Mouse (Mus musculus) neutrophil, adult 5-6 weeks (primary cell): Measurements from ENCODE around the gene Xxylt1. TPM values are rescaled to one million over a fixed set of nuclear protein-coding genes. Genes with fewer than 3 reads are reported as not detected.

Experiments used
- ATAC-seq: fragments of 151-379, 151-347 bp; 2 replicates; pipeline ENCODE4 v1.8.0; 2017; ENCODE audit warnings: mild to moderate bottlenecking, moderate TSS enrichment; ENCODE audit not compliant: insufficient number of reproducible peaks, poor library complexity, low FRiP score, severe bottlenecking; ENCODE audit errors: extremely low read depth
- total RNA-seq: library from RNA; stranded (forward); fragments of 200-1000 nt; gene quantifications from 2 replicates; pipeline ENCODE4 v1.2.3, GENCODE M21; 2017

Xxylt1 gene
- 5.9 and 7.0 TPM in 2 replicates for total RNA-seq

DNA sequence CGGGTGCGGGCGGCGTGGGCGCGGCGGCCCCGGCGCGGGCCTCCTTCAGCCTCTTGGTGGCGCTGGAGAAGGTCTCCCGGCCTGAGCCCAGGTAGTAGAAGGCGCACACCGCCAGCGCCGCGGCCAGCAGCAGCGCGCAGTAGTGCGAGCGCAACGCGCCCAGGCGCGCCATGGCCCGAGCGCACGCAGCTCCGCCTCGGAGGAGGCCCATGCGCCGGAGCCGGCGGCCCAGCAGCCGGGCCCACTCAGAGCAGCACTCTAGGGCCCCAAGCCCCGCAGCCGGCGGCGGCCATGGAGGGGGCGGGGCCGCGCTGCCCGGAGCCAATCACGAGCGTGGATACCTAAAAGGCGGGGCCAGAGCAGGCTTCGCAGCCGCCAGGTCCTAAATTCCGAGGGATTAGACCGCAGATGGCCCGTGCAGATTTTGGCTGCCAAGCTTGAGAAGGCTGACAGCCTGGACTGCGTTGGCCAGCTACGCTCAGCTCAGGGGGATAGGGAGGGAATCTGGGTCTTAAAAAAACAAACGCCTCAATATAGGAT, at the start of gene Xxylt1:
Gene Xxylt1 (minus strand): TSS at position 308 of the 540 bp plus-strand sequence.
- ATAC-seq, result peak; percentile 90

DNA sequence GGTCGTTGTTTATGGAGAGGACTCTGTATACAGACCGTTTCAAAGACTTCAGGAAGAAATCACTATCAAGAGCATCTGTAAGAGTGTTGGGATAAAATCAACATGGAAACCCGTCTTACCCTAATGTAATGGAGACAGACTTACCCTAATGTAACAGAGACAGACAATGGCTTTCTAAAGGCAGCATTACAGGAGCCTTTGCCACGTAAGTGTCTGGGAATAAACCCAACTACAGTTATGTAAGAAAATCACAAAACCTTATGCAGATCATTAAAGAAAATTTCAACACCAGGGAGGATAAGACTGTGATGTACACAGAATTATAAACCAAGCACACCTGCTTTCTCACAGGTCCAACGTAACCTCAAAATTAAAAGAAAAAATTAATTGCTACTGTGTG, 46.9 kb upstream of the Xxylt1 start:
- ATAC-seq, result no peak

DNA sequence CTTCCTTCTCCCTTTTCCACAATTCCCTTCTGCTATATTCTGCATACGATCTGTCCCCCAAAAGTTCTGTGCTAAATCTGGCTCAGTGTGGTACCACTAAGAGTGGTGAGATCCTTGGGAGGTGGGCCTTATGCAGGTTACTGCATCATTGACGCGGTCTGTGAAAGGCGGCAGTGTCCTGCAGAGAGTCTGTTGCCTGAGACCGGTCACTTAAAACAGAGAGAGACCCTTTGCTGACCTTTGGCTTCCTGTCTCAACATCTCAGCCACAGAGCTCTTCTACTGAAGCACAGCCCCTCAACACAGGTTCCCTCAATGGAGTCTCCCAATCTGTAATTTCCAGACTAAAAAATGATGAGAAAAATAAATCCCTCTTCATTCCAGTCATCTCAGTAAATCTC, 43.8 kb upstream of the Xxylt1 start:
- no peak for ATAC-seq

DNA sequence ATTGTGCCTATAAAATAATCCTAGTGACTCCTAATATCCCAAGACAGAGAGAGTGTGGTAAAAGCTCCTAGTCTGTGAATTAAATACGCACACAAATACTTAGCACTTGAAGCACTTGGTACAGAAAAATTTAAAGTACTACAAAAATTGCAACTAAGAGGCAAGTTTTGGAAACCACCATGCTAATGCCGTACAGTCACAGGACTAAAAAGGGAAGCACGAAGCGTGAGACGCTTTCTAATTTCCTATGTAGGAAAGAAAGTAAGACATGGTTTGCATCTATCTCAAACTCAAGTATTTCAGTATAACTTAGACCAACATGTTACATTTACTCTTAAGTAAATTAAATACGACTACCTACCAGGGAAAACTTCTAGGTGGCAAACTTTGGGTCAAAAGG, 40.4 kb upstream of the Xxylt1 start:
- no peak for ATAC-seq

DNA sequence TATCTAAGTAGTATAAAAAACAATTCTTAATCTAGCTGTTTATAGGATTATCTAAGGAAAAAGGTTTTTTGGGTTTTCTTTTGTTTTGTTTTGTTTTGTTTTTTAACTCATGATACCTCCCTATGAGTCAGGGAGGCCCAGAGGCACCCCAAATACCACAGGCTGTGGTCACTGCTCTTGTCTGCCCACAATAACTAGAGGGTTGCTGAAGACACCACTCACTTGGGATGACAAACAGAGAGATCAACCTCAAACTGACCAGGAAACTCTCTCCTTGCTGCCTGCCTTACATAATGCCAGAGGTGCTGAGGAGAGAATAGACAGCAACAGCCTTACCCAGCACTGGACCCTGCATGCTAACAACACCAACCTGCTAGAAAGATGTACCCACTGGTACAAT, 32.4 kb upstream of the Xxylt1 start:
- ATAC-seq, result no peak

DNA sequence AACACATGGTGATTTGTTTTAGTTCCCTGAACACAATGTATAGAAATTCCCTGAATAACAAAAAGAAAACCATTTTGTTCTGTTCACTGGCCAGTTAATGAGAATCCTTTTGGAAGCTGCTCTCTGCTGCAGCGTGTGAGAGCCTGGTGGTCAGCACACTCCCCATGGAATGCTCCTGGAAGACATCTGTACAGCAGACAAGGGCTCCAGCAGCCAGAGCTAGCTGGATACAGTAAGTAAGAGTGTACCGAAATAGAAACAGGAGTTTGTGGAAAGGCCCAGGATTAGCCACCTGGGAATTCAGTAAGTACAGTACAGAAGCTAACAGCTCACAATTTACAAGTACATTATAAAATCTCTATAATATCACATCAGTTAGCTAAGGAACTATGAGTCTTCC, 20.1 kb upstream of the Xxylt1 start:
- ATAC-seq, result no peak

DNA sequence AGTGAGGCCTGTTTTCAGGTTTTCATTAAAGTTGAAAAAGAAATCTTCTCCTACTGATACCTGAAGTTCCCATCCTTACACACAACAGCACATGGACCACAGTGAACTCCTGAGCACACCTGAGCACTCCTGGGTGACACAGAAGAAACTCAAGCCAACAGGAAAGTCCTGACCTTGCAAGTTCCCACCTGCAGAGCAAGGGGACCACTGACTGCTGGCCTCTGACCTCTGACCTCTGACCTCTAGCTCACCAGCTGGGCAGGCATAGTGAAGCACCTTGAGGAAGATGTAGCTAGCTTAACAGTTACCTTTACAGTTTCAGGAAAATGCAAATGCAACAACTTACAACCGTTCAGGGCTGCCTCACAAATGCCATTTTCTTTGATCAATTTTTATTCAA, 18.7 kb upstream of the Xxylt1 start:
- no peak for ATAC-seq

DNA sequence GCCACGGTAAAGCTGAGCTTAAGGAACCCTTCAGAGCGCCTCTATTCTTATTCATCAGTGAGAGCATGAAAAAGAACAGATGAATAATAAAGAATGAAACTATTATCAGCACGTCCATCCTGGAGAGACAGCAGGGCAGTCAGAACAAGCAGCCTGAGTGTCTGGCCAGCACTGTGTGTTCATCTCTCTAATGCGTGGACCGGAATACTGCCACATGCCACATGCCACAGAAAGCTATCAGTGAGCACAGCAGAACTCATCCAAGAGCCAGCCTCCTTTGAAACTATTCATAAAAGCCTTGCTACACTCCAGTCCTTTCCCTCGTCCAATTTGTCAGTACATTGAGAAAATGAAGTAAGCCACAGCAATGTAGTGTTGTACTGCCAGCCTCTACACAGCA, 12.8 kb upstream of the Xxylt1 start:
- no peak for ATAC-seq

DNA sequence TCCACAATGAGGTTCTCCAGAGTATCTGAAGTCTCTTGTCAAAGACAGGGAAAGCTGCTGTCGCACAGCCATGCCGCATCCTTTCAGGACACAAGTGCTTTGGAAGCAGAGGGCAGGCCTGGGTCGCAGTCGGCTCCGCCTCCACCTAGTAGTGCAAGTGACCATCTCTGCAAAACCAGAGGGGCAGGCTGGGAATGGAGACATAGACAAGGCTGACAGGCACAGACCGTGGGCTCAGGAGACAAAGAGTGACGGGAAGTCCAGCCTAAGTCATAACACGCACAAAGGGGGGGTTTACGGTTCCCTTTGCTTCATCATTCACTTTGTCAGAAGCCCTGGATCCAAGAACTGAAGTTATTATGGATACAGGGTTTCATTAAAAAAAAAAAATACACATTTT, 12.0 kb upstream of the Xxylt1 start:
- ATAC-seq, result no peak

DNA sequence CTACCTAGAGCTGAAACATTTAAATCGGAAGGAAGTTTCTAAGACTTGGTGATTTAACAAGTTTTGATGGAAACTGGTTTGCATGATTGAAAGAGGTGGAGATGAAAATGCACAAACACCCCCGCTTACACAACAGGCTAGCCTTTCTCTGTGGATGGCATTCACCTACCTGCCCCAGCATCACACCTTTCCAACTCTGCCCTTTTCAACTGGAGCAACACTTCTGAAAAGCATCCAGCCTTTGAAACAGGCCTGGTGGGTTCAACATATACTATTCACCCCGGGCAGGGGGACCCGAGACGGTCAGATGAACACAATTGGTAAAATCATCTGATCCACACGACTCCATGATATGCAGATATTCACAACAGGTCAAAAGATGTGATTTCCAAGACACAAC, 659 bp upstream of the Xxylt1 start:
- ATAC-seq, result no peak

DNA sequence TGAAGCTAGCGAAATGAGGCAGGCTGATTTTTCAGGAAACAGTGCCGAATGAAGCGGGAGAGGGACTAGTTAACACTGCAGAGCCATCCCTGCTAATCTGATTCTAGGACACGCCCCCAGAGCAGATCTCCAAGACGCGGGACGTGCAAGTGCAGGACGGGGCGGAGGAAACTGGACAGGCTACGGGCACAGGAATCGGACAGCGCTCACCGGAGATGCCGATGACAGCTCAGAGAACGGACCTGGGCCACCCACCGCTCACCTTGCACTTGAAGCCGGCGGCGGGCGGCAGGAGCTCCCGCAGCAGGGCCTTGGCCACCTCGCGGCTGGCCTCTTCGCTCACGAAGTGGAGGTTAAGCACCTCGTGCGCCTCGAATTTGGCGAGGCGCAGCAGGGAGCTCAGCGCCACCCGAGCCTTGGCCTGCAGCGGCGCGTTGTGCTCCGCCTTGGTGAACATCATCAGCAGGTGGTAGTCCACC, 620 bp downstream of the Xxylt1 start:
- ATAC-seq, result no peak

DNA sequence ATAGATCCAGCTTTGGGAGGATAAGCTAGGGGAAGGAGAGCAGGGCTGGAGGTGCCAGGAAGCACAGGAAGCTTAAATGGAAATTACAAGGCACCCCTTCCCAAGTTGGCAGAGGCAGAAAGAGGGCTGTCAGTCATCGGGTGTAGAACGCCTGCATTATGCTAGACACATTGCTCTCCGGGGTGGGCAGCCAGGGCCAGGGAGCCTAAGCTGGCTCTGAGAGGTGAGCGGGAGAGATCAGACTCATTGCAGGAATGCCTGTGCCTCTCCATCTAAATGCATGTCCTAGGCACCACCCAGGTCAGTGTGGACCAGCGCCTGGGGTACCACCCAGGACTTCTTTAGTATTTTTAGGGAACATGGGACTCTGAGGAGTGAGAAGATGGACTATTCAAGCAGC, 3.8 kb downstream of the Xxylt1 start:
- no peak for ATAC-seq

DNA sequence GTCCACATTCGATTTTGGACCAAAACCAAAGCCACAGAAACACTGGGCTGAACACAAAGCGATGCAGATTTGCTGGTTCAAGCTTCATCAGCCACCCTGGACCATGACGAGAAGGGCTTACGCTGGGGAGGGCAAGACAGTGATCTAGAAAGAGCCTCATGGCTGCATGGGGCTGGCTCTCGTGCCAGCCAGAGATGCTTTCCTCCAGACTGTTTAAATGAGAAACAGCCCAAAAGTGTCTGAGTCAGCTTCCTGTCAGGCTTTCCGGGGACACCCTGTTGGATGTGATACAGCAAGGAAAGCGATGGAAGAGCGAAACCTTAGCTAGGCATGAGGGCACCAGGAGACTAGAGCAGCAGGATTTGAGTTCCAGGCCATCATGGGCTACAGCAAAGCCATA, 4.8 kb downstream of the Xxylt1 start:
- ATAC-seq, result no peak

DNA sequence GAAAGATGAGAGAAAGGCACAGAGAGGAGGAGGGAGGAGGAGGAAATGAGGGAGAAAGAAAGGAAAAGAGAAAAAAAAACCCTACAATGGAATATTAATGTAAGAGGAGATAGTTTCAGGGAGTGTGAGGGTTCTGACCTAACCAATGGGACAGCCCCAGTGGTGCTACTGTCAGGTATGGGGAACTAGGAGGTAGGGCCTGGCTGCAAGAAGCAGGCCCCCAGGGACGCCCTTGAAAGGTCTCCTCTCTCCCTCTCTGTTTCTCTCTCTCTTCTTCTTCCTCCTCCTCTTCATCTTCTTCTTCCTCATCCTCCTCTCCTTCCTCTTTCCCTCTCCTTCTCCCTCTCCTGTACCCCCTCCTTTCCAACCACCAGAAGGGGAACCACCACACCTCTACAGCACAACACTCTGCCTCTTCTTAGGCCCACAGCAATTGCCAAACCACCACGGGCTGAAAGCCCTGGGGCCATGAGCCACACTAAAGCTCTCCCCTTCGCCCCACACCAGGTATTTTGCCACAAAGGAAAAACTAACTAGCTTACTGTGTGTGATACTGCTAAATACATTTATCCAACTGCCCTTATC, 6.8 kb downstream of the Xxylt1 start:
- no peak for ATAC-seq

DNA sequence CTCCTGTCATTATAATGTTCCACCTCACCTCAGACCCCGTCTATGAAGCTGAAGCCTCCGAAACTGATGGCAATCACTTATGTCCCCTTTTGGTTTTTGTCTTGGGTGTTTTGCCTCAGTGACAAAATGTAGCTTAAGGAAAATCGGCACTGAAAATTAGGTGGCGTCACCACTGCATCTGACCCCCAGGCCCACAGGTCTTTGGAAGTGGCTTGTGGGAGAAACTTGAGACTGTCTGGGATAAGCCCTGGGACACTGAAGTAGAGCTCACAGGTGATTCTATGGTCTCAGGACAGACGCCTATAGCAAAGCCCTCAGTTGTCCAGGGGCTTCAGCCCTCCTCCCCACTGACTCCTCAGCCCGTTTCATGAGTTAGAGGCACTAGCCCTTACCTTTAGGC, 9.5 kb downstream of the Xxylt1 start:
- ATAC-seq, result no peak

DNA sequence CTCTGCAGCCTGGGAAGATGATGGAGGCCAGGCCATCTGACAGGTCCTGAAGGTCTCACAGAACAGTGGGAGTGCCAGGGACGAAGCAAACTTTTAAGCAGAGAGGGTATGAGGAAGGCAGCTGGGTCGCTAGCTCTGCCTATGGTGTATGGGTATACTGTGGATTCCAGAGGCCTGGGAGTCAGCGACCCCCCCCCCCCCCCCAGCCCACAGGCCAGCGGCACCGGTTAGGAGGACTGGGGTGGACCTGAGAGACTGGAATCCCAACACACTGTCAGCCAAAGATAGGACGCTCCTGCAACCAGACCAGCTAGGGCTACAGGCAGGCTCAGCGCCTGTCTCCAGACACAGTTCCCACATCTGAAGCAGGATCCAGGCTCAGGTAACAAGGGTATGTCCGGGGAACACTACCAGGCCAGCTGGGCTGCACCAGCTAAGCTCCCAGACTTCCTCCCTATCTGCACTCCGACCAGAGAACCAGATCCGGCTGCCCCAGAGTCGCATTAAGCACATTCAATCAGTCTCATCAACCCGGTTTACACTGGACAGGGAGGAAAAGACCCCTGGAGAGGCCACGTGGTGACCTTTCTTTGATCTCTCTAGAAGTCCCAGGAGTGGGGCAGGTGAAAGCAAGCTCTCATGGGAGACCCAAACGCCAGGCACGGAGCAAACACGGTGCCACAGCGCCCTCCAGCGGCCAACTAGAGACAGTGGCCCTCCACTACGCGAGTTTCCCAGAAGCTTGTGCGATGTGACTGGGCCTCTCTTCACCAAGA, 10.7 kb downstream of the Xxylt1 start:
- peak; percentile 71 for ATAC-seq

DNA sequence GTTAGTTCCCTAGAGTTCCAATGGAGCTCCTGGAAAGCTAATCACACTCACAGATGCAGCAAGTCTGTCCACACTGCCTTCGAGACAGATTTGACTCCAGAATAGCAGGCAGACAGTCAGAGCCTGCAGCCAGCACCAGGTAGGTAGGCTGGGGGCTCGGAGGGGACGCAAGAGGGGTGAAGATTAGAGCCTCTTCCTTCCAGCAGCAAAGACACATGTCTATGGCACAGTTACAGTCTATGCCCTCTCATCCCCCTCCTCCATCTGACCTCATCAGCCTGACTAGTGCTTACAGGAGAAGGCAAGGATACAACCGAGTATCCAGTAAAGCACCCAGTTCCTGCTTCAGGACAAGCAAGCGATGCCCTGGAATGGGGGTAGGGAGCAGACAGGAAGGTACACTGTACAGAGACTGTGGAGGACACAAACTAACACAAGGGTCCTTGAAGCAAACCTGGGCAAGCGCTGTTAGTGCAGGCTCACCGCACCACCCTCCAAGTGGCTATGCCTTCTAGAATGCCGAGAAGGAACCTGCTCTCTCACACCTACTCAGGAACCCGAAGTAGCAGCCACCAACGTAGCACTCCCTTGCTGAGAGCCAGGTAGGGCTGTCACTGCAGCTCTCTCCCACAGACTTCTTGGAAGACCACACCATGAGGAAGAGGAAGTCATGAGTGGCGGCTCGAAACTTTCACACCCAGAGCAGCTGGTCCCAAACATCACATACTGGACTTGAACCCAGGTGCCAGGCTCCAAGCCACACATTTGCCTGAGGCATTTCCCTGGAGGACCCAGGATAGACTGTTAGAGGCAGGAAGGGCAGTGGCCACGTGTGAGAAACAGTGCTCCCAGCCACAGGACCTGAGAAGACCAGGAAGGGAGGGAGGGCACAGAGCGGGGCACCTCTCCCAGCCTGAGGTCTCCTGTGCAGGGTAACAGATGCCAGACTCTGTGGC, 11.7 kb downstream of the Xxylt1 start:
- no peak for ATAC-seq

DNA sequence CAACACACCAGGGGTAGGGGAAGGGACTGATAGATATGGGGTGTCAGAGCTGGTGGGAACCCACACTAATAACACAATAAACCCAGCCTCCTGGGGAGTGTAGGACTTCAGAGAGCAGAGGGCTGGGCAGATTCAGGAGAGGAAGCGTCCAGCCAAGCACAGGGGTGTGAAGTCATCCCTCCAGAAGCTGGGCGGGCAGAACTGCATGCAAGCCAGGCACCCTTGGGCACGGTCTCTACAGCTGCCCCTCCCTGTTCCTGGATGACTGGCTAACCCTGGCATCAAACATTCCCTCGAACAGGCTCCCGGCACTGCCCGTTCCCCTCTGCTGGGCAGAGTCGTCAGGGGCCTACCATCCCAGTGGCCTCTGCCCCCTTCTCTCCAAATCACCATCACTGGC, 13.0 kb downstream of the Xxylt1 start:
- no peak for ATAC-seq

DNA sequence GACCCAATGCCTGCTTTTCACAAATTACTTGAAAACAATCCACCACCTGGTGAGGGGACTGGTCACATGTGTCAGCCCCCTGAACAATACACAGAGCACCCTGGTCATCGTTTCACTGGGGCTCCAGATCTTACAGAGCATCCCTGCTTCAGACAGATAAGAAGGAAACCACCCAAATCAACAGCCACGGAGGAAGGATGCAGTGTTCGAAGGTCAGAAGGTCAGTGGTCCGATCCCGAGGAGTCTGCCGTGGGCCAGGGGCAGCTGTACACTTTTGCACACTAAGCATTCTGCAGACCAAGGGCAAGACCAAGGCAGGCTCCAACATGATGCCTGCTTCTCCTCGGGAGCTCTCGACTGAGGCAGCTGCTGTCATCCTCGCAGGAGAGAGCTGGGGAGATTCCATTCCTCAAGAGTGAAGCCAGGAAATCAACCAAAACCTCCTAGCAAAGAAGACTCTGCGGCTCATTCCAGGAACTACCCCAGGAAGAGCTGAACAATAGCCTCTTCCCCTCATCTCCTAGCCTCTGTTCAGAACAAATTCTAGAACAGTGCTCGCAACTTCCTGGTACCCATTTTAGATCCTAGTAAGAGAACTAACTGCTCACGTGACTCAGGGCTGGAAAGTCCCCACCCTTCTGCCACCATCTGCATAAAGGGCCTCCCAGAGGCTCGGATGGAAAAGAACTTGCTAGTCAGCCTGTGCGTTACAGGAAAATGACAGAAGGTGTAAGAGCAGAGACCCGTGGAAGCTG, 14.7 kb downstream of the Xxylt1 start:
- ATAC-seq, result peak; percentile 66
